Mouse (Mus musculus): Measurements from ENCODE around the gene Esam.
A peak's percentile ranks its signal among the peaks of the same experiment; 100 is the strongest.

Gene Esam

GRCm38 (mm10) chr9:37554838-37555748, 27.2 kb downstream of the Esam start, which contains the start of gene Siae:
Gene Siae, plus strand, starts transcription at chr9:37555698.
- no peak for DNase-seq (ENCODE audit: low spot score)

GRCm38 (mm10) chr9:37556366-37556765, 28.5 kb downstream of the Esam start:
- DNase-seq (ENCODE audit: low spot score), result no peak

GRCm38 (mm10) chr9:37560617-37561016, 32.7 kb downstream of the Esam start:
- DNase-seq (ENCODE audit: low spot score), result no peak

GRCm38 (mm10) chr9:37563805-37564204, 35.9 kb downstream of the Esam start:
- no peak for DNase-seq (ENCODE audit: low spot score)

GRCm38 (mm10) chr9:37567019-37567418, 39.1 kb downstream of the Esam start:
- no peak for DNase-seq (ENCODE audit: low spot score)

GRCm38 (mm10) chr9:37567454-37567853, 39.6 kb downstream of the Esam start:
- no peak for DNase-seq (ENCODE audit: low spot score)

- DNase-seq (ENCODE audit: low spot score), result no peak
These were observed 40.2 kb downstream of the Esam start for GRCm38 (mm10) chr9:37567892-37568604.

- DNase-seq (ENCODE audit: low spot score), result peak; percentile 26
These were observed 40.8 kb downstream of the Esam start for GRCm38 (mm10) chr9:37568605-37569214.

GRCm38 (mm10) chr9:37569231-37569835, 41.5 kb downstream of the Esam start:
- DNase-seq (ENCODE audit: low spot score), result peak; percentile 51

GRCm38 (mm10) chr9:37572204-37572876, 44.5 kb downstream of the Esam start:
- no peak for DNase-seq (ENCODE audit: low spot score)

- DNase-seq (ENCODE audit: low spot score), result no peak
These were observed 48.6 kb downstream of the Esam start for GRCm38 (mm10) chr9:37576436-37576930.

- DNase-seq (ENCODE audit: low spot score), result no peak
These were observed 55.7 kb downstream of the Esam start for GRCm38 (mm10) chr9:37583594-37583993.

GRCm38 (mm10) chr9:37586718-37587117, 58.8 kb downstream of the Esam start:
- DNase-seq (ENCODE audit: low spot score), result no peak
